Mouse (Mus musculus) CD4-positive, CD25-positive, alpha-beta regulatory T cell, adult 9 weeks (primary cell): ENCODE data around the gene Oas3. TPM values are rescaled to one million over a fixed set of nuclear protein-coding genes. Genes with fewer than 3 reads are reported as not detected.

Experiments
- polyA plus RNA-seq: library from polyadenylated mRNA; unstranded; fragments of 100-300 nt; shearing (Covaris generic); gene quantifications from one replicate; pipeline ENCODE4 v1.2.1, GENCODE M21; 2017

Oas3 gene
- 16.4 TPM for polyA plus RNA-seq

DNA sequence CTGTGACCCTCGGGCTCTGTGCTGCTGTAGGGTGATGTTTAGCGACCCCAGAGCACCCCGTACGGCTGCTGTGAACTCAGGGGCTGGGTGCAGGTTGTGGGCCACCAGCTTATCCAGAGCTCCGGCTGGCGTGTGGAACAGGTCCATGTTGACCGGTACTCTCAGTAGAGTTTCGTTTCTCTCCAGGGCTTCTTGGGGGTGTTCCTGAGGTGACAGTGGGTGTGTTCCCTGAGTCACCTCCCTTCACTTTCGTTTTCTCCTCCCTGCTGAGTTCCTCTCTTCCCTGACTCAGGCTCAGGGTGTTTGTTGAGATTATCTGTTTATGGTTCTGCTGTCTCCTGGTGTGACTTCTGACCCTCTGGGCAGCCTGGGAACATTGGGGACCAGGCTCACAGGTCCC lies at the start of gene Oas3:
Gene Oas3, minus strand, starts transcription at position 184 of the 400 bp plus-strand sequence.

DNA sequence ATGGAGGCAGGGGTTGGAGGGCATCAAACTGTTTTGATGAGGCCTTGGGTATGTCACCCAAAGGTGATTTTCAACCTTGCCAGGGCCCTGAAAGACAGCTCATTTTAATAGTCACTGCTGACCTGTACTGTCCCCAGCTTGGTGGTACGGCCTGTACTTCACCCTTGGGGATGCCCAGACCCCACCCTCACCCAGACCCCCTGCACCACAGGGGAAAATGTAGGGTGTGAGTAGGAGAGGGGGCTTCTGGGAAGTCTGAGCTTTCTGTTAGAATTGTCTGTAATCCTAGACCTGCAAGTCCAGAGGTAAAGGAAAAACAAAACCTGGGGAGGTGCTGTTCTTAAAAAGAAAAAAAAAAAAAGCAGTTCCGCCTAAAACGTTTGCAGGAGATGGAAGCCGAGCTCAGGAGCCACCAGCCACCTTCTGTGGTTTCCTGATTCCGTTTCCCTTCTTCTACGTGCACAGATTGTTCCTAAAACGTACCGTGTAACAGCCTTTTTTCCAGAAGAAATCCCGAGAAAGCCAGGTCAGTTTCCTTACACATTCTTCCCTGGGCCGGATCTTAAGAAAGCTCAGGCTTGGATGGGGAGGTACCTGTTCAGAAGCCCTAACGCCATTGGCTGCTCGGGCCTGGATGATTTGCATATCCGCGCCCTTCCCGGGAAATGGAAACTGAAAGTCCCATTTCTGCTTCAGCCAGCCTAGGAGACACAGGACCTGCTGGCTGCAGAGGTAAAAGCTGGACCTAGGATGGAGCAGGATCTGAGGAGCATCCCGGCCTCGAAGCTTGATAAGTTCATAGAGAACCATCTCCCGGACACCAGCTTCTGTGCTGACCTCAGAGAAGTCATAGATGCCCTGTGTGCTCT lies 34.7 kb upstream of the Oas3 start, which contains the start of gene Oas1c:
Gene Oas1c, minus strand, starts transcription at position 564 of the 869 bp plus-strand sequence.

DNA sequence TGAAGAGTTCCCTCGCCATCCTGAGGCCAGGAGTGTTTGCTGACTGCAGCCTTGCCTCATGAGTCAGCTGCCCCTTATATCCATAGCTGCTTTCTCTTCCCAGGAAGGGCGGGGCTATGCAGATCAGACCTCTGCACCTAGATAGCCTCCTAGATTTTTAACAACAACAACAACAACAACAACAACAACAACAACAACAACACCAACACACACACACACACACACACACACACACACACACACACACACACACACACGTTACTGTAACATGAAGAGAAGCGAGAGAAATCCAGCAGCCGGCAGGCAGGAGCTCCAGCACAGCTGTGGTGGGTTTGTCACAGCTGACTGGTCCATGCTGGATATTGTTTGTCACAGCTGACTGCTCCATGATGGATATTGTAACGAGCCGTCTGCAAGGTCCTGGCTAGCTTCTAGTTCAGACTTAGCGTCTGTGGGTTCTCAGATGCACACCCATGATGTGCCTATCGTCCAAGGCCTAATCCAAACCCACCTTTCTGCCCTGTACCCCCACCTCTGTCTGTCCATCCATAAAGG lies 18.1 kb upstream of the Oas3 start, which contains the start of gene Oas1e:
Gene Oas1e, minus strand, starts transcription at position 51 of the 555 bp plus-strand sequence.

DNA sequence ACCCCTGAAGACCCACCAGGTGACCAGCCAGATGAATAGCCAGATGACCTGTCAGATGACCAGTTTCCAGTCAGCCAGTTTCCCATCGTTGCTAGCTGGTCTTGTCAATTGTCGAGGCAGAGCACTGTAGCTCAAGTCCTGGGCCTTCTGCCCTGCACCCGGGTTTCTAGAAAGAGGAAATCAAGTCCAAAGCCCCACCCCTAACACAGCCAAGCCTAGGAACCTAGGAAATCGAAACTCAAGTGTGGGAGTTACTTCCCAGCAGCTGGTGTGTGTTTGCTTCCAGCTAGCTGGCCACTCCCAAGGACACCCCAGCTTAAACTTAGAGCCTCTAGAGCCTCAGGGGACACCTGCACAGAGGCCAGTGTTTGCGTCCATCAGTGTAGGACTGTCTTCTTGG lies 27.8 kb downstream of the Oas3 start, which contains the start of gene Oas2:
Gene Oas2, minus strand, starts transcription at position 166 of the 400 bp plus-strand sequence.

DNA sequence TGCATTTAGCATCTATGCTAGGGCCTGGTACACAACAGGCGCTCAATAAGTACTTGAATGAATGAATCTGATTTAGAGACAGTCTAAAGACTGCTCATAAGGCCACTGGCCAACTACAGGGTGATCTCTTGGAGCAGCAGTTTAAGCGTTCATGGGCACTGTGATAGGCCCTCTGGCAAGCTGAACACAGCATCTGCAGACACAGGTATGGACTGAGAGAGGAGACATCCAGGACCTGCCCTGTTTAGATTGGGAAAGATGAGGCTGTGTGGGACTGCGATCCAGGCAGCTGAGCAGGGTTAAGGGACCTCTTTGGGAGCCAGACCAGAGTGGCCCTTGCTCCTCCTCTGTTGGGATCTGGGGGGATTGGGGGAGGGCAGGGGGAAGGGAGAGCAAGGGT lies 65.6 kb downstream of the Oas3 start, which contains the start of gene Dtx1:
Gene Dtx1, minus strand, starts transcription at position 101 of the 400 bp plus-strand sequence.

Other genes with a start within 250 kb of the Oas3 start
- gene Tpcn1, start 189.0 kb downstream of the Oas3 start, polyA plus RNA-seq: 23.2 TPM
- gene Iqcd, start 188.6 kb downstream of the Oas3 start, polyA plus RNA-seq: 1.2 TPM
- 6.3 TPM for gene Rita1, start 165.1 kb downstream of the Oas3 start, polyA plus RNA-seq
- gene Ddx54, start 164.9 kb downstream of the Oas3 start, polyA plus RNA-seq: 89.7 TPM
- not detected for gene Cfap73, start 143.4 kb downstream of the Oas3 start, polyA plus RNA-seq
- 16.3 TPM for gene Rasal1, start 128.8 kb downstream of the Oas3 start, polyA plus RNA-seq
- gene Dtx1, start 65.7 kb downstream of the Oas3 start, polyA plus RNA-seq: 35.5 TPM
- 6.9 TPM for gene Oas2, start 27.8 kb downstream of the Oas3 start, polyA plus RNA-seq
- gene Oas1e, start 17.9 kb upstream of the Oas3 start, polyA plus RNA-seq: not detected
- gene Oas1c, start 34.9 kb upstream of the Oas3 start, polyA plus RNA-seq: 15.5 TPM
- not detected for gene Oas1f, start 69.7 kb upstream of the Oas3 start, polyA plus RNA-seq
- not detected for gene Oas1h, start 83.8 kb upstream of the Oas3 start, polyA plus RNA-seq
- gene Oas1g, start 110.0 kb upstream of the Oas3 start, polyA plus RNA-seq: 1.1 TPM
- 49.2 TPM for gene Oas1a, start 129.9 kb upstream of the Oas3 start, polyA plus RNA-seq
- not detected for gene Oas1d, start 136.9 kb upstream of the Oas3 start, polyA plus RNA-seq
- not detected for gene Rph3a, start 232.4 kb upstream of the Oas3 start, polyA plus RNA-seq